Mouse (Mus musculus) spleen, embryonic (tissue): ENCODE results near the gene Pgbd5.

Source experiments
- CTCF ChIA-PET: fragments of 350-600 bp; sonication (Branson Sonifier 250); formaldehyde crosslinking; loops from one replicate; lab custom pipeline; 2022; lab: Charles Lee

Gene Pgbd5

GRCm38 (mm10) chr8:124392271-124393012 lies 47.0 kb downstream of the Pgbd5 start:
- CTCF ChIA-PET = no interaction called here

GRCm38 (mm10) chr8:124391191-124391590 lies 48.3 kb downstream of the Pgbd5 start:
- CTCF ChIA-PET = no interaction called here

GRCm38 (mm10) chr8:124389495-124389894 lies 50.0 kb downstream of the Pgbd5 start:
- CTCF ChIA-PET = no interaction called here

GRCm38 (mm10) chr8:124386225-124386899 lies 53.1 kb downstream of the Pgbd5 start:
- CTCF ChIA-PET = no interaction called here

GRCm38 (mm10) chr8:124384336-124384735 lies 55.1 kb downstream of the Pgbd5 start:
- CTCF ChIA-PET = interaction anchor here (0.5 kb wide), 1 partner anchor 862 kb away, joined by 3 read pairs; no protein-coding TSS in a partner anchor

- CTCF ChIA-PET = no interaction called here
These were observed 57.2 kb downstream of the Pgbd5 start for GRCm38 (mm10) chr8:124382235-124382634.

- CTCF ChIA-PET = no interaction called here
These were observed 60.2 kb downstream of the Pgbd5 start for GRCm38 (mm10) chr8:124379289-124379688.

GRCm38 (mm10) chr8:124376406-124376805 lies 63.1 kb downstream of the Pgbd5 start:
- CTCF ChIA-PET = no interaction called here

- CTCF ChIA-PET = no interaction called here
These were observed 63.7 kb downstream of the Pgbd5 start for GRCm38 (mm10) chr8:124375727-124376126.

- CTCF ChIA-PET = no interaction called here
These were observed 64.3 kb downstream of the Pgbd5 start for GRCm38 (mm10) chr8:124375168-124375567.

GRCm38 (mm10) chr8:124373753-124374152 lies 65.7 kb downstream of the Pgbd5 start:
- CTCF ChIA-PET = no interaction called here

- CTCF ChIA-PET = no interaction called here
These were observed 67.9 kb downstream of the Pgbd5 start for GRCm38 (mm10) chr8:124371410-124372123.

- CTCF ChIA-PET = no interaction called here
These were observed 68.9 kb downstream of the Pgbd5 start for GRCm38 (mm10) chr8:124370422-124371183.

- CTCF ChIA-PET = no interaction called here
These were observed 71.2 kb downstream of the Pgbd5 start for GRCm38 (mm10) chr8:124368213-124368612.

- CTCF ChIA-PET = no interaction called here
These were observed 76.1 kb downstream of the Pgbd5 start for GRCm38 (mm10) chr8:124363337-124363736.

GRCm38 (mm10) chr8:124362589-124362988 lies 76.9 kb downstream of the Pgbd5 start:
- CTCF ChIA-PET = no interaction called here

- CTCF ChIA-PET = no interaction called here
These were observed 77.6 kb downstream of the Pgbd5 start for GRCm38 (mm10) chr8:124361773-124362427.

GRCm38 (mm10) chr8:124360911-124361310 lies 78.5 kb downstream of the Pgbd5 start:
- CTCF ChIA-PET = no interaction called here

GRCm38 (mm10) chr8:124351636-124352035 lies 87.8 kb downstream of the Pgbd5 start:
- CTCF ChIA-PET = no interaction called here

GRCm38 (mm10) chr8:124349663-124350062 lies 89.8 kb downstream of the Pgbd5 start:
- CTCF ChIA-PET = interaction anchor here (0.6 to 1.3 kb wide), 3 partner anchors 47 to 453 kb away, joined by 3 to 16 read pairs (median 4); no protein-coding TSS in a partner anchor

GRCm38 (mm10) chr8:124348087-124348486 lies 91.4 kb downstream of the Pgbd5 start:
- CTCF ChIA-PET = interaction anchor here (1.0 kb wide), 1 partner anchor 376 kb away, joined by 3 read pairs; no protein-coding TSS in a partner anchor
